Mouse (Mus musculus): Measurements from ENCODE around the gene Aqp7. TPM values are rescaled to one million over a fixed set of nuclear protein-coding genes. Genes with fewer than 3 reads are reported as not detected.

Gene Aqp7
- total and polyA plus RNA-seq, 3 experiments = 0.10 TPM; not detected in 2

- no peak overlapping the region for H3K4me3 ChIP-seq (replicated peaks in 1 of 3; ENCODE audit: low read depth in 2 of 3, low read length in 2 of 3, poor library complexity in 1 of 3)
- no peaks in the 10 kb centered on the region for H3K79me2 ChIP-seq (replicated peaks; ENCODE audit: control insufficient read depth, extremely low read depth, insufficient read depth, poor library complexity, severe bottlenecking)
- H3K27ac ChIP-seq (ENCODE audit: insufficient read depth, low read depth) = no peak overlapping the region; the same call in 1 of the 2 replicates
- H3K9me3 ChIP-seq (replicated peaks; ENCODE audit: low read length) = no peaks in the 10 kb centered on the region
- no peak for DNase-seq (ENCODE audit: extremely low read depth)
- TF ChIP-seq E2F4 (IDR thresholded peaks at IDR 0.05; ENCODE audit: insufficient replicate concordance, low read depth, low read length) = no peak
- no peak for TF ChIP-seq SIN3A (IDR thresholded peaks at IDR 0.05; ENCODE audit: low read length)
- no peak for TF ChIP-seq USF2 (conservative IDR thresholded peaks at IDR 0.05; ENCODE audit: low read depth, low read length)
- TF ChIP-seq TBP (conservative IDR thresholded peaks at IDR 0.05; ENCODE audit: low read depth, low read length) = no peak
- no peak for TF ChIP-seq UBTF (IDR thresholded peaks at IDR 0.05; ENCODE audit: low read depth, low read length)
- no peak for TF ChIP-seq NRF1 (IDR thresholded peaks at IDR 0.05; ENCODE audit: low read depth, low read length)
- no peak for TF ChIP-seq IRF4 (IDR thresholded peaks at IDR 0.05; ENCODE audit: low read depth, low read length)
- no peak for TF ChIP-seq POLR2AphosphoS2 (IDR thresholded peaks at IDR 0.05; ENCODE audit: low read depth, low read length)
- no peak for TF ChIP-seq NELFE (IDR thresholded peaks at IDR 0.05; ENCODE audit: low read depth, low read length)
- no peak for TF ChIP-seq ZMIZ1 (IDR thresholded peaks at IDR 0.05; ENCODE audit: low read depth, low read length)
- TF ChIP-seq MAZ (IDR thresholded peaks at IDR 0.05; ENCODE audit: low read depth, low read length) = no peak
- no peak for TF ChIP-seq CHD1 (IDR thresholded peaks at IDR 0.05; ENCODE audit: low read depth, low read length)
- no peak overlapping the region for H3K9ac ChIP-seq (ENCODE audit: insufficient read depth, low read depth)
- peaks cover 7% of the 10 kb centered on the region for H3K27me3 ChIP-seq (replicated peaks)
- dilution Hi-C loops (cut with MboI; ENCODE audit: extremely low pct_ligation_motif_present, extremely low pct_unique_long_range_greater_than_20kb, low sequenced_read_pairs) (no loop called here), in situ Hi-C loops (cut with MboI; ENCODE audit: low pct_ligation_motif_present, low pct_unique_long_range_greater_than_20kb, low sequenced_read_pairs) (no loop called here)
- H3K4me2 ChIP-seq (ENCODE audit: insufficient read depth, low read depth, poor library complexity, severe bottlenecking) = no peak overlapping the region
- no peaks in the 10 kb centered on the region; a peak in 1 of 4 replicates for H3K4me1 ChIP-seq (ENCODE audit: control insufficient read depth in 1 of 2, insufficient read depth in 2 of 2)
- no peaks in the 10 kb centered on the region for H3K36me3 ChIP-seq (replicated peaks in 1 of 2; ENCODE audit: control insufficient read depth in 1 of 2, insufficient read depth in 1 of 2, low read length in 1 of 2)
Observed at GRCm38 (mm10) chr4:41056742-41057332, 8.9 kb upstream of the Aqp7 start.

GRCm38 (mm10) chr4:41056253-41056652, 8.3 kb upstream of the Aqp7 start:
- no peaks in the 10 kb centered on the region for H3K79me2 ChIP-seq (replicated peaks; ENCODE audit: control insufficient read depth, extremely low read depth, insufficient read depth, poor library complexity, severe bottlenecking)
- no peak for TF ChIP-seq CTCF (conservative IDR thresholded peaks at IDR 0.05 in 1 of 2, IDR thresholded peaks at IDR 0.05 in 1 of 2; ENCODE audit: low read depth in 2 of 2, low read length in 2 of 2)
- no peak for TF ChIP-seq ZNF384 (IDR thresholded peaks at IDR 0.05; ENCODE audit: low read depth, low read length)
- TF ChIP-seq TCF12 (IDR thresholded peaks at IDR 0.05; ENCODE audit: low read depth, low read length) = no peak
- TF ChIP-seq E2F4 (IDR thresholded peaks at IDR 0.05; ENCODE audit: insufficient replicate concordance, low read depth, low read length) = no peak
- TF ChIP-seq POLR2AphosphoS2 (IDR thresholded peaks at IDR 0.05; ENCODE audit: low read depth, low read length) = no peak
- TF ChIP-seq JUN (IDR thresholded peaks at IDR 0.05; ENCODE audit: insufficient read depth, low read depth, low read length) = no peak
- no peak for TF ChIP-seq RAD21 (IDR thresholded peaks at IDR 0.05; ENCODE audit: low read depth, low read length)
- TF ChIP-seq MYC (IDR thresholded peaks at IDR 0.05; ENCODE audit: low read depth, low read length) = no peak
- no peak for TF ChIP-seq GABPA (IDR thresholded peaks at IDR 0.05; ENCODE audit: insufficient replicate concordance, low read depth, low read length)
- TF ChIP-seq BHLHE40 (IDR thresholded peaks at IDR 0.05; ENCODE audit: low read depth, low read length) = no peak
- TF ChIP-seq ZKSCAN1 (IDR thresholded peaks at IDR 0.05; ENCODE audit: borderline replicate concordance, low read depth, low read length) = no peak
- TF ChIP-seq SIN3A (IDR thresholded peaks at IDR 0.05; ENCODE audit: low read length) = no peak
- TF ChIP-seq USF1 (IDR thresholded peaks at IDR 0.05; ENCODE audit: low read depth, low read length) = no peak
- TF ChIP-seq KAT2A (IDR thresholded peaks at IDR 0.05; ENCODE audit: insufficient replicate concordance, low read length) = no peak
- TF ChIP-seq CHD2 (IDR thresholded peaks at IDR 0.05; ENCODE audit: low read length) = no peak
- no peak for TF ChIP-seq HCFC1 (IDR thresholded peaks at IDR 0.05; ENCODE audit: low read depth, low read length)
- TF ChIP-seq ZMIZ1 (IDR thresholded peaks at IDR 0.05; ENCODE audit: low read depth, low read length) = no peak
- no peak overlapping the region for H3K4me3 ChIP-seq (replicated peaks in 1 of 3; ENCODE audit: low read depth in 2 of 3, low read length in 2 of 3, poor library complexity in 1 of 3)
- no peak overlapping the region for H3K4me2 ChIP-seq (ENCODE audit: insufficient read depth, low read depth, poor library complexity, severe bottlenecking)
- DNase-seq (ENCODE audit: extremely low read depth) = no peak
- H3K9ac ChIP-seq (ENCODE audit: insufficient read depth, low read depth) = no peak overlapping the region
- H3K4me1 ChIP-seq (ENCODE audit: control insufficient read depth in 1 of 2, insufficient read depth in 2 of 2) = peaks cover 0 to 1% of the 10 kb centered on the region in 2 experiments; a peak in 2 of 4 replicates
- peaks cover 5% of the 10 kb centered on the region for H3K27me3 ChIP-seq (replicated peaks)
- no peaks in the 10 kb centered on the region for H3K9me3 ChIP-seq (replicated peaks; ENCODE audit: low read length)
- dilution Hi-C loops (cut with MboI; ENCODE audit: extremely low pct_ligation_motif_present, extremely low pct_unique_long_range_greater_than_20kb, low sequenced_read_pairs) = no loop called here
- no peak overlapping the region for H3K27ac ChIP-seq (ENCODE audit: insufficient read depth, low read depth)
- no peaks in the 10 kb centered on the region for H3K36me3 ChIP-seq (replicated peaks in 1 of 2; ENCODE audit: control insufficient read depth in 1 of 2, insufficient read depth in 1 of 2, low read length in 1 of 2)
- in situ Hi-C loops (cut with MboI; ENCODE audit: low pct_ligation_motif_present, low pct_unique_long_range_greater_than_20kb, low sequenced_read_pairs) = no loop called here

Measured in CH12.LX (cell line).